Mouse (Mus musculus): ENCODE data around the gene Cnot6l.

Cnot6l gene

DNA sequence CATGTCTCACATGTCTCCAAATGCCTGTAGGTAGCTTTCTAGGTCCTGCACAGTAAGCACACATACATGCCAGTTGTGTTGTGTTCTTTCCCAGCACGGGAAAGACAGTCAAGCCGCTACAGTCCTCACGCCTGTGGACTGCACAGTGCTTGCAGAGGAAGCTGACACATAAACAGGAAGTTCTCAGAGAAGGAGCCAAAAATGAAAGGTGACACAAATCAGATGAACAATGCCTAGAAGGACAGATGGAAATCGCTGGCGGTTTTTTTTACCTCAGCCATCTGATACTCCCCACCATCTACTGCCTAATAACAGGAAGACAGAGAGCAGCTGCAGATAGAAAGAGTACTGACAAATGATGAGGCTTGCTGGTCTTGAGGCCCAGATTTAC lies at the start of gene Cnot6l:
Gene Cnot6l (minus strand): TSS at position 151 of the 391 bp plus-strand sequence.
- in situ Hi-C loops (cut with MboI; ENCODE audit: low sequenced_read_pairs), result no loop called here

GRCm38 (mm10) chr5:96209916-96210583 lies 46.1 kb upstream of the Cnot6l start:
- in situ Hi-C loops (cut with MboI; ENCODE audit: low sequenced_read_pairs), result no loop called here

DNA sequence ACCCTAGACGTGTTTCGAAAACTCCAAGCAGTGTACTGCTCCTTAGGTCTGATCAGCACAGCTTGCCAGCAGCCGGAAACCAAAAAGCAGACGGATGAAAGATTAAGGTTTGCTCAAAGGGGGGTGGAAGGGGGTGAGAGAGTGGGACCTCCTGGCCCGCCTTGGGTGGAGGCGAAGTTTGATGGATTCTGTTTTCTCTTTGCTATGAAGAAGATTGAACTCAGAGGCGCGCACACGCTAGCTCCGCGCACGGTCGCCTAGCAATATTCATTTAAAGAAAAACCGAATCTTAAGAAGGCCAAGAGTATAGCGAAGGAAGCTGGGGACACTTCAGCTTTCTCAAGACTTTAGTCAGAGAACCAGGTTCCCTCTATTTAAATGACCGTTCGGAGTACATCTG lies 45.5 kb upstream of the Cnot6l start, which contains the start of gene Mrpl1:
Gene Mrpl1 (plus strand): TSS at position 35 of the 400 bp plus-strand sequence.
- in situ Hi-C loops (cut with MboI; ENCODE audit: low sequenced_read_pairs), result no loop called here

GRCm38 (mm10) chr5:96208543-96208942 lies 44.6 kb upstream of the Cnot6l start:
- in situ Hi-C loops (cut with MboI; ENCODE audit: low sequenced_read_pairs), result no loop called here

- in situ Hi-C loops (cut with MboI; ENCODE audit: low sequenced_read_pairs), result no loop called here
Observed at GRCm38 (mm10) chr5:96207531-96207930, 43.6 kb upstream of the Cnot6l start.

GRCm38 (mm10) chr5:96206897-96207296 lies 42.9 kb upstream of the Cnot6l start:
- in situ Hi-C loops (cut with MboI; ENCODE audit: low sequenced_read_pairs), result no loop called here

DNA sequence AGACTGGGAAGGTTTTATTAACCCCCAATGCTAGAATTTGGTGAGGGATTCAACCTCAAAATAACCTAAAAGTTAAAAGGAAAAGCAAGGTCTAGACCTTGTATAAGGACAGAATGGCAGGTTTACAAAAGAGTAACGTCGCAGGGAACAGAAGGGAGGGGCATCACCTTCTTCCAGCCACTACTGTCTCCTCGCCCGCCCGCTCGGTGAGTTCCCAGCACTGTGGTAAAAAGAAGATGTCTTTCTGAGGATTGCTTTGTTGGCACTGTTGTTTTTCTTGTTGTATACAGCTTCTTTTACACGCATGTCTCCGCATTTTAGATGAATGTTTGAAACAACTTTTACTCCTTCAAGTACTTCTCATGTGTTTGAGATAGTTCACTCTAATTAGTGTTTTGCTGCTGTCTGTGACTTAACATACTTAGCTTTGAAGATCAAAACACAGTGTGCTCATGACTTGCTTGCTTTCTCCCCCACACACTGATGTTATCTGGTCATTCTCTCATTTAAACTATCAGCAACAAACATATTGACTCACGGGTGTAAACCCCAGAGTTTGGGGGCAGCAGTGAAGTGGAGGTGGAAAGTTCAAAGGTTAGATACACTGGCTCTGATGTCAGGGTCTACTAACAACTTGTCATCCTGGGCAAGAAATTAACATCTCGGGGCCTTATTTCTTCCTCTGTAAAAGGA lies 37.6 kb upstream of the Cnot6l start:
- in situ Hi-C loops (cut with MboI; ENCODE audit: low sequenced_read_pairs), result no loop called here

DNA sequence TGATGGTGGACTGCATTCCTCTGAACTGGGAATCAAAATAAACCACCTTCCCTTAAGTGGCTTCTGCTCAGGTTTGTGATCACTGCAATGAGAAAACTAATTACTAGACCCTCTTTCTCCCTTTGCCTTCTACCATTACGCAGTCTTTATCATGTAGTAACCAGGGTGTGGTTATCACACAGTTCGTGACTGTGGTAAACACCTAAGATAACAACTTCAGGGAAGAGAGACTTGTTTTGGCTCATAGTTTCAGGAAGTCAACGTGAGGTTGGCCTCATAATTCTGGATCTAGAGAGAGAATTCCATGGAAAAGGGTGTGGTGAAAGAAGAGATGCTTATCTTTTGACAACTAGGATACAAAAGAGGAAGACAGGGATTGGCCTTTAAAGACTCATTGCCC lies 36.3 kb upstream of the Cnot6l start:
- in situ Hi-C loops (cut with MboI; ENCODE audit: low sequenced_read_pairs), result no loop called here

GRCm38 (mm10) chr5:96198271-96198670 lies 34.3 kb upstream of the Cnot6l start:
- in situ Hi-C loops (cut with MboI; ENCODE audit: low sequenced_read_pairs), result no loop called here

DNA sequence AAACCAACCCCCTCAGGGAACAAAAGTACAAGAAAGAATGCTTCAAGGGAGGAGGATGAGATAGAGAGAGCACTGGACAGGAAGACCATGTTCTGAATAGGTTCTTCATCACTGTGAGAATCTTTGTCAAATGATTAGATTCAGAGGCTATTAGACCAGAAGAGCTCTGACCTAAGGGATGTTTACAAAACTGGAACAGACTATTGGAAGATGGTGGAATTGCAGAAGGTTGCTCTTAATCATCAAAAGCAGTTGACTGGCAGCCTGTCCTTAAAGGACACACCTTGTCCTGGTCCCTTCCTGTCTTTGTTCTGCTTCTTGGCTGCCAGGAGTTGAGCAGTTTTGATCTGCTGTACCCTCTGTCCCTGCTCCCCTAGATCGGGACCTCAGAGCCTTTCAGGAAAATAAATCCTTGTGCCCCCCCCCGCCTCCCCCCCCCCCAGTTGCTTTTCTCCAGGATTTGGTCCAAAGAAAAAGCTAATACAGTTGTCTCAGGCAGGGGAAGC lies 32.6 kb upstream of the Cnot6l start:
- in situ Hi-C loops (cut with MboI; ENCODE audit: low sequenced_read_pairs), result no loop called here

GRCm38 (mm10) chr5:96191251-96191650 lies 27.3 kb upstream of the Cnot6l start:
- in situ Hi-C loops (cut with MboI; ENCODE audit: low sequenced_read_pairs), result no loop called here

DNA sequence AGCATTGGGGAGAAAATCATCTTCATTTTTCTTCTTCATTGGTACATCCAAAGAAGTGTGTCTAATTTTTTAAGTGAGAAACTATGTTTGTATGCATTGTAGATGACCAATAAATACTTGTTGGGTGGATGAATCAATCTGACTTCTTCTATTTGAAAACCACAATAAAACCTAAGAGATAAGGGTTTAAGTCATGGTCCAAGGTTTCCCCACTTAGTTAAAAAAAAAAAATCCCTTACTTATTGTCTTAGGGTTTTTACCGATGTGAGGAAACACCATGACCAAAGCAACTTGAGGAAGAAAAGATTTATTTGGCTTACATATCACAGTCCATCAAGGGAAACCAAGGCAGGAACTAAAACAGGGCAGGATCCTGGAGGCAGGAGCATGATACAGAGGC lies 25.8 kb upstream of the Cnot6l start:
- in situ Hi-C loops (cut with MboI; ENCODE audit: low sequenced_read_pairs), result no loop called here

DNA sequence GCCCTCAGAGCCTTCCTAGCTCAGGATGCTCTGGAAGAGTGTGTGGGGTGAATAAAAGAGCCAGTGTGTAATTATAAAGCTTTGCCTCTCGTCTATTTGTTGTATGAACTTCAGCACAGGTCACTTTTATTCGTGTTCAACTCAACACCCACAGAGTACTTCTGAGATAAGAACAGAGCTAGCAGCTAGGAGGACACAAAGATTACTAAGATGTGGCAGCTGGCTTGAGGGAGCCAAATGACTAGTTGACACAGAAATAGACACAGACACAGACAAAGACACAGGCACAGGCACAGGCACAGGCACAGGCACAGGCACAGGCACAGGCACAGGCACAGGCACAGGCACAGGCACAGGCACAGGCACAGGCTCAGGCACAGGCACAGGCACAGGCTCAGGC lies 20.0 kb upstream of the Cnot6l start:
- in situ Hi-C loops (cut with MboI; ENCODE audit: low sequenced_read_pairs), result no loop called here

DNA sequence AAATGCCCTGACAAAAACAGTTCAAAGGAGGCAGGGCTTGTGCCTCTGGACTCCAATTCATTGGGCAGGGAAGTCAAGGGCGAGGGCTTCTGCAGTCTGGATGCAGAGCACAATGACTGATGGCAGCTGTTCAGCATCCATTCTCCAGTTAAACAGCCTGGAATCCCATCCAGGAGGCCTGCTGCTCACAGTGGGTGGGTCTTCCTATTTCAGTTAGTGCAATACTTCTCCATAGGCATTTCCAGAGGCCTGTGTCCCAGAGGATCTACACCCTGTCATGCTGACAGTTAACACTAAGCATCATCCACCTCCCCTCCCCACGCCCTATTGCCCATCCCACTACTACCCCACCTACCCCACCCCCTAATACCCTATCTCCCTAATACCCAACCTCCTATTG lies 19.2 kb upstream of the Cnot6l start:
- in situ Hi-C loops (cut with MboI; ENCODE audit: low sequenced_read_pairs), result no loop called here

- in situ Hi-C loops (cut with MboI; ENCODE audit: low sequenced_read_pairs), result no loop called here
Observed at GRCm38 (mm10) chr5:96176879-96177358, 12.9 kb upstream of the Cnot6l start.

- in situ Hi-C loops (cut with MboI; ENCODE audit: low sequenced_read_pairs), result no loop called here
Observed at GRCm38 (mm10) chr5:96176121-96176520, 12.2 kb upstream of the Cnot6l start.

GRCm38 (mm10) chr5:96171765-96172164 lies 7.8 kb upstream of the Cnot6l start:
- in situ Hi-C loops (cut with MboI; ENCODE audit: low sequenced_read_pairs), result no loop called here

DNA sequence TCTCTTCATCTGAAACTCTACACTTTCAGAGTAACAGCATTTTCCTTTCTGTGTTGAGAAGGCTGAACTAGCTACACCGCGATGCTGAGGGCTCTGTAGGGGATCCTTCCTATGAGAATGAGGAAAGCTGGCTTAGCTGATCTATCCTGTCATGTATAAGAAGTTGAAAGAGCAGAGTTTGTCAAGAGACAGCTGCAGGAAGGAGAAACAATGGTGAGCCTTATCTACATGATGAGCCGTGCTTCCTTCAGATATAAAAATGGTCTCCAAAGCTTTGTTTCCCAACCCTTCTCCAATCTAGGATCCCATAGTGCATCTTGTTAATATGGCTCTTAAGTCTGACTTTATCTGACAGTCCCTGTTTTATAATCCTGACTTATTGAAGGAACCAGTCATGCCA lies 6.5 kb upstream of the Cnot6l start:
- in situ Hi-C loops (cut with MboI; ENCODE audit: low sequenced_read_pairs), result no loop called here

GRCm38 (mm10) chr5:96166761-96167160 lies 2.8 kb upstream of the Cnot6l start:
- in situ Hi-C loops (cut with MboI; ENCODE audit: low sequenced_read_pairs), result no loop called here

- in situ Hi-C loops (cut with MboI; ENCODE audit: low sequenced_read_pairs), result no loop called here
Observed at GRCm38 (mm10) chr5:96163396-96164020, 463 bp downstream of the Cnot6l start.

DNA sequence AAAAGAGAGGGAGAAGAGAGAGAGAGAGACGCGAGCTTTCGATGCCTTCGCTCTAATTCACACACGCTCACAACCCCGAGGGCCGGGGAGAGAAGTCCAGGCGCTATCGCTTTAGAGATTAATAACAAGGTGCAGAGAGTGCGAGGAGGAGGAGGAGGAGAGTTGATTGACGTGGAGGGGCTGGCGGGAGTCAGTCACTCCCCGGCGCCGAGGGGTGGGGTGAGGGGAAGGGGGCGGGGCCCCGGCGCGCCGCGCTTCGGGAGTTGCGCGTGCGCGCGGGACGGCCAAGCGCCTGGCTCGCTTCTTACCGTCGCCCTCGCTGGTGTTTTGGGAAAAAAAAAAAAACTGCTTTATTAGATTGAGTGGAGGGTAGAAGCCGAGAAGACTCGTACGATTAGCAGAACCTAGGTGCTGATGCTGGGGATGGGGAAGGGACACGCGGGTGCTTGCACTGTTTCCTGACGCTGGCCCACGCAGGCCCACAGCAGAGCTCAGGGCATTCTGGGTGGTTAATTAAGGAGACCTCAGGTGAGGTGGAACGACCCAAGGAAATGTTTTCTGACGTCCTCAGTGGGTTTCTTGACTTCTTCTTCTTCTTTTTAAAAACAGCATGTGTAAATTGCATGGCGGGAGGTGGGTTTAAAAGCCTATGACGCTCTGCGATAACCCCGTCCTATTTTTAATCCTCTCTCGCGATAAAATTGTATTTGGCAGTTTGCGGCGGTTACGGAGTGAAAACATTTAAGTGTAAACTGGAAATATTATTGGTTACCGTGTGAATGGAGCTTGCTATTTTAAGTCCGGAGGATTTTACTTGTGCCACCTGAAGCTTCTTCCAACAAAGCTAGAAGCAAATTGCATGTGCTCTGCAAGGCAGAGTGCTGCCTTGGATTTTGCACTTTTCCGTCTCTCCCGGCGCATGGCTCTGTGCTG lies 1.3 kb downstream of the Cnot6l start:
- in situ Hi-C loops (cut with MboI; ENCODE audit: low sequenced_read_pairs), result no loop called here

Data from CH12F3 (cell line).